Mouse (Mus musculus) 416B (cell line): ENCODE measurements around the gene Mthfsd.

Experiments used
- DNase-seq: peaks from one replicate; pipeline ENCODE4 v3.0.0; 2011; ENCODE audit warnings: low read depth

Mthfsd gene

GRCm38 (mm10) chr8:121121704-121122103 is 13.5 kb upstream of the Mthfsd start:
- no peak for DNase-seq

- DNase-seq: no peak
Measured at GRCm38 (mm10) chr8:121120456-121121419, 12.5 kb upstream of the Mthfsd start.

GRCm38 (mm10) chr8:121119635-121120455 is 11.7 kb upstream of the Mthfsd start:
- DNase-seq: no peak

- DNase-seq: no peak
Measured at GRCm38 (mm10) chr8:121118634-121119420, 10.6 kb upstream of the Mthfsd start.

GRCm38 (mm10) chr8:121117906-121118305 is 9.7 kb upstream of the Mthfsd start:
- no peak for DNase-seq

- no peak for DNase-seq
Measured at GRCm38 (mm10) chr8:121117186-121117651, 9.0 kb upstream of the Mthfsd start.

- DNase-seq: no peak
Measured at GRCm38 (mm10) chr8:121116591-121117185, 8.5 kb upstream of the Mthfsd start.

GRCm38 (mm10) chr8:121115948-121116347 is 7.8 kb upstream of the Mthfsd start, which contains the start of gene Foxc2:
TSS of gene Foxc2 (plus strand) at chr8:121116171.
- no peak for DNase-seq

GRCm38 (mm10) chr8:121115136-121115535 is 6.9 kb upstream of the Mthfsd start:
- DNase-seq: no peak

GRCm38 (mm10) chr8:121113261-121113660 is 5.1 kb upstream of the Mthfsd start:
- peak; percentile 91 for DNase-seq

- no peak for DNase-seq
Measured at GRCm38 (mm10) chr8:121111145-121111907, 3.1 kb upstream of the Mthfsd start.

GRCm38 (mm10) chr8:121108657-121109056 is 465 bp upstream of the Mthfsd start:
- no peak for DNase-seq

GRCm38 (mm10) chr8:121104049-121104818 is 4.0 kb downstream of the Mthfsd start:
- peak; percentile 66 for DNase-seq

GRCm38 (mm10) chr8:121093496-121093895 is 14.7 kb downstream of the Mthfsd start:
- no peak for DNase-seq

- peak; percentile 77 for DNase-seq
Measured at GRCm38 (mm10) chr8:121092627-121093026, 15.6 kb downstream of the Mthfsd start.

- no peak for DNase-seq
Measured at GRCm38 (mm10) chr8:121092141-121092540, 16.1 kb downstream of the Mthfsd start.

GRCm38 (mm10) chr8:121090716-121091115 is 17.5 kb downstream of the Mthfsd start:
- no peak for DNase-seq

GRCm38 (mm10) chr8:121089631-121090380 is 18.4 kb downstream of the Mthfsd start:
- no peak for DNase-seq
